Mouse (Mus musculus): ENCODE data around the gene Dab2ip. TPM values are rescaled to one million over a fixed set of nuclear protein-coding genes. Genes with fewer than 3 reads are reported as not detected.
A peak's percentile ranks its signal among the peaks of the same experiment; 100 is the strongest.

Dab2ip gene
- polyA plus RNA-seq, 1 experiment from 2014 or later: 47.9 TPM

DNA sequence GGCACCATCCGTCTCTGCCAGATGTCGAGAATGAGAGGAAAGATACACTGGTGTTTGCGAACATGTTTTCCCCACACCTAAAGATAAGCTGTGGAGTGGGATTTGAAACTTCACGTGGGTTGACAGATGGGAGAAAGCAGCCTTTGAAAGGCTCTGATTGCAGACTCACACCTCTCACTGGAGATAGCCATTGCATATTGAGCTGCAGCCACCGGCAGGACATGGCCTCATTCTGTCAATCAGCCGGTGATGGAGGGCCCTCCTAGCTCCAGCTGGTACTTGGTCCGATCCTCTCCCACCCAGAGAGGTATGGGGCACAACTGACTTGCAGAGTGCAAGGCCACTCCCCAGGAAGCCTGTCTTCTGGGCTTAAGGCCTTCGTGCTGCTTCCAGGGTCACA, 202.3 kb downstream of the Dab2ip start:
- Histone ChIP-seq H3K36me3 (no peaks in the 10 kb centered on the region), H3K4me2 (replicated peaks) (no peak overlapping the region), H3K27ac (replicated peaks) (0 out of 2 replicates have a peak overlapping the region, but pooled peaks have one; percentile 2), H3K9me3 (no peaks in the 10 kb centered on the region), H3K9ac (replicated peaks) (no peak overlapping the region), H3K27me3 (no peaks in the 10 kb centered on the region), H3K4me1 (peaks cover 12% of the 10 kb centered on the region; the same call in 1 of the 2 replicates), H3K4me3 (no peak overlapping the region)
- 77% methylated on average over 8 of the region's 8 CpGs for WGBS
- no peak for ATAC-seq (ENCODE audit: low FRiP score, low read depth)

DNA sequence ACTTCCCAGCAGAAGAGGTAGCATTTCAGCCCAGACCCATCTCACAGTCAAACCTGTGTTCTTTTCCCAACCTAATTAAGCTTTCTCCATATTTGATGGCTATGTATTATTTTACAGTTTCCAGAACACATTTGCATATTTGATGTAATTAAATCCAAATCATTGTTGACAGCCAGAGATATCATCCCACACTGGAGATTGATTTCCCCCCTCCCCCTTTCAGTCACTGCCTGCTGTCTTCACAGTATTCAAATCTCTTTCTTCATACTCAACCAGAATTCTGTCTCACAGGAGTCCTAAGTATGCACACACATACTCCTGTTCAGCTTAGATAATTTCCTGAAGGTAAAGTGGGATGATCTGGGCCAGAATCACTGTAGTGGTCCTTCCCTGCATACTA, 202.8 kb downstream of the Dab2ip start:
- no peak overlapping the region for H3K4me2 ChIP-seq (replicated peaks)
- H3K36me3 ChIP-seq: no peaks in the 10 kb centered on the region
- no peak overlapping the region for H3K27ac ChIP-seq (replicated peaks)
- H3K4me1 ChIP-seq: peaks cover 12% of the 10 kb centered on the region; the same call in 1 of the 2 replicates
- H3K9me3 ChIP-seq: no peaks in the 10 kb centered on the region
- no peak for ATAC-seq (ENCODE audit: low FRiP score, low read depth)
- H3K9ac ChIP-seq (replicated peaks): no peak overlapping the region
- H3K27me3 ChIP-seq: no peaks in the 10 kb centered on the region
- H3K4me3 ChIP-seq: no peak overlapping the region

DNA sequence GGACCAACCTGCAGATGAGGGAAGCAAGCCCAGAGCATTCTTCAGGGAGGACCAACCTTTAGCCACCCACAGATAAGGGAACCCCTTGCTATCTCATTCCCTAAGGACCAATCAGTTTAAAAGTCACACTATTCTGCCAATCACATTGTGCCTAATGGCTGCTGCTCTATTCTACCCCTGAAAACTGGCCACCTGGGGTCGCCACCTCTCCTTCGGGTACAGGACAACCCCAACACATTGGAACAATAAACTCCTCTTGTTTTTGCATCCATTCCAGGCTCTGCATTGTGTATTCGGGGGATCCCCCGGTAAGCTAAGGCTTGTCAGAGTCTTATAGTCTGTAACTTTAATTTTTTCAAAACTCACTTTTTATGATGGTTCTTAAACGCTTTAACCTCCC, 203.4 kb downstream of the Dab2ip start:
- 86% methylated on average over 5 of the region's 5 CpGs for WGBS
- Histone ChIP-seq H3K9ac (replicated peaks) (no peak overlapping the region), H3K27me3 (no peaks in the 10 kb centered on the region), H3K36me3 (no peaks in the 10 kb centered on the region), H3K9me3 (no peaks in the 10 kb centered on the region), H3K4me2 (replicated peaks) (no peak overlapping the region), H3K27ac (replicated peaks) (no peak overlapping the region), H3K4me3 (no peak overlapping the region), H3K4me1 (peaks cover 12% of the 10 kb centered on the region; the same call in 1 of the 2 replicates)
- no peak for ATAC-seq (ENCODE audit: low FRiP score, low read depth)

DNA sequence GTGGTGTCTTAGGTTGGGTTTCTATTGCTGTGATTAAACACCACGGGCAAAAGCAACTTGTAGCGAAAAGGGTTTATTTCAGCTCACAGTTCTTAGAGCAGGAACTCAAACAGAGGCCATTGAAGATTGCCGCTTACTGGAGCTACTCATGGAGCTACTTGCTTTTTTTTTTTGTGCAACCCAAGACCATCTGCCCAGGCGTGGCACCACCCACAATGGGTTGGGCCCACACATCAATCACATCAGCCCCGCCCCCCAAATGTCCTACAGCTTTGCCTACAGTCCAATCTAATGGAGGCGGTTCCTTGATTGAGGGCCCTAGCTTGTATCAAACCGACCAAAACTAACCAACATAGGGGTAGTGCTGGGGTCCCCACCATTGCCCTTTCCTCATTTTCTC, 205.8 kb downstream of the Dab2ip start:
- 93% methylated on average over 7 of the region's 7 CpGs for WGBS
- no peak overlapping the region for H3K4me3 ChIP-seq
- ATAC-seq (ENCODE audit: low FRiP score, low read depth): no peak
- 0 out of 2 replicates have a peak, but pooled peaks cover 9% of the 10 kb centered on the region for H3K27me3 ChIP-seq
- H3K36me3 ChIP-seq: no peaks in the 10 kb centered on the region
- H3K9me3 ChIP-seq: no peaks in the 10 kb centered on the region
- H3K27ac ChIP-seq (replicated peaks): no peak overlapping the region
- no peak overlapping the region for H3K4me2 ChIP-seq (replicated peaks)
- no peak overlapping the region for H3K9ac ChIP-seq (replicated peaks)
- H3K4me1 ChIP-seq: peaks cover 16% of the 10 kb centered on the region

DNA sequence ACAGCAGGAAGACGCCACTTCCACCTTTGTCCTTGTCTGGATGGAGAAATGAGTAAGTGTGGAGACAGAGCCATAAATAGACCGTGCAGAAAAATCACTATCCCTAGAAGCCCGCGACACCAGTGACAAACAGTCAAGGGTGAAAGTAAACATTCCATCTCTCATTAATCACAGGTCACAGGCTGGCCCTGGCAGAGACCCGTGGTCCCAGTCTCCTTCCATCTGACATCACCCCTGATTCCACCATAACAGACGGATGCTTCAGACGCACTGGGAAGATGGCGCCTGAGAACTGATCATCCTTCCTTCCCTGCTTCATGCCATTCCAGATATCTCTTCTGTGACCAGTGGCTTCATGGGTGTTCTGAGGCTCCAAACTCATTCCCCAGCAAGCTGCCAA, 206.3 kb downstream of the Dab2ip start:
- Histone ChIP-seq H3K36me3 (no peaks in the 10 kb centered on the region), H3K9me3 (no peaks in the 10 kb centered on the region), H3K9ac (replicated peaks) (no peak overlapping the region), H3K4me1 (peaks cover 16% of the 10 kb centered on the region), H3K4me3 (no peak overlapping the region), H3K27ac (replicated peaks) (no peak overlapping the region), H3K4me2 (replicated peaks) (no peak overlapping the region), H3K27me3 (0 out of 2 replicates have a peak, but pooled peaks cover 10% of the 10 kb centered on the region)
- WGBS: 91% methylated on average over 8 of the region's 8 CpGs
- no peak for ATAC-seq (ENCODE audit: low FRiP score, low read depth)

DNA sequence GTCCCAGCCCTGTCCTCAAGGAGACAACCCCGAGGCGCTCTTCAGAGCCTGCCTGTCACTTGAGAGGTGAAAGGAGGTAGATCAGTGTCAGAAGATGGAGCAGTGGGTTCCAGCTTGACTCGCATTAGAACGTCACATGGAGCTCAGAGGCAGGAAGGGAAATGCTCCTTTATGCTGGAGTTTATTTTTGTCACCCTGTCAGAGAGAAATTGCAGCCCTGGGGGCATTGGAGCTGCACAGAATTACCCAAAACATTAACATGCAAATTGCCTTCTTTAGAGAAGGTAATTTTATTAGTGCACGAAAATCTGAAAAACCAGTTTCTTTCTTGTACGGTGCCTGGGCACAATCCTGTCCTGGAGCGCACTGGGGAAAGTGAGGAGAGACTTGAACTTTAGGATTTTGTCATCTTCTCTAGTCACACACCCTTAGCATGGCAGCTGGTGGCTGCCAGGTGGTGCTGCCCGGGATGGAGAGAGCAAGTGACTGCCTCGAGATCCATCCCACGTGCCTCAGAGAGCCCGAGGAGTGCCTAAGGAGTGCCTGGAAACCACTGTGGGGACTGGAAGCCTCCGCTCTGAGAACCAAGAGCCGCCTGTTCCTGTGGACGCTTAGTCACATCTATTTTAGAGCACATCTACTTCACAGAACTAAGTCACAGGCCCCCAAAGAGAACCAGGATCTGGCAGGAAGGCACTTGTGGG, 209.9 kb downstream of the Dab2ip start:
- Histone ChIP-seq H3K27ac (replicated peaks) (no peak overlapping the region), H3K9ac (replicated peaks) (no peak overlapping the region), H3K4me3 (no peak overlapping the region), H3K4me1 (peaks cover 4% of the 10 kb centered on the region), H3K9me3 (no peaks in the 10 kb centered on the region), H3K27me3 (0 out of 2 replicates have a peak, but pooled peaks cover 10% of the 10 kb centered on the region), H3K4me2 (replicated peaks) (no peak overlapping the region), H3K36me3 (no peaks in the 10 kb centered on the region)
- 46% methylated on average over 14 of the region's 14 CpGs for WGBS
- no peak for ATAC-seq (ENCODE audit: low FRiP score, low read depth)

DNA sequence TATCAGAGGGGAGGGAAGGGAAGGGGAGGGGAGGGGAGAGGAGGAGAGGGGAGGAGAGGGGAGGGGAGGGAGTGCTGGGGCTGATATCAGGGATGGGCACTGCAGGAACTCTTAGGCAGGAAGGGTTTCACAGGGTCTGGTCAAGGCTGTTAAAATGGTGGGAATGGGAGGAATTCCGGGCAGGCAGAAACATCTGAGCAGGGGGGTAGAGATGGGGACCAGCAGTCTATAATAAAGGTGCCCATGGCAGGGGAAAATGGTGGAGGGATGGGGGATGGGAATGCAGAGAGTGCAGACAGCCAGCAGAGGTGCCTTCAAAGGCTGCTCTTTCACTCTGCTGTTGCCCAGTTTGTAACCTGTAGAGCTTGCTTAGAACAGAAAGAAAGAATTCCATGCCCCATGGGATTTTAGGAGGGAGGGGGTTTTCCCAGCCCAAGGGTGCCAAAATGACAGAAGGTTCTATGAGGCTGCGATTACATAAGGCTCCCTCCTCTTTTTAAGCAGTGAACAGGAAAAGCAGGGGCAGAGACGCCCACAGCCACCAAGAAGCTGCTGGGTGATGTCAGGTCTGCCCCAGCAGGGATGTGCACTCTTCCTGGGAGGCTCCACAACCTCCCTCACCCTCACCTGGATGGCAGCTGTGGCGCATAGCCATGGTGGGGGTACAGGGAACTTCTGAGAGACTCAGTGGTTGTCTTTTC, 210.6 kb downstream of the Dab2ip start:
- H3K27ac ChIP-seq (replicated peaks): no peak overlapping the region
- H3K9ac ChIP-seq (replicated peaks): no peak overlapping the region
- ATAC-seq (ENCODE audit: low FRiP score, low read depth): no peak
- no peak overlapping the region for H3K4me3 ChIP-seq
- H3K36me3 ChIP-seq: no peaks in the 10 kb centered on the region
- no peaks in the 10 kb centered on the region for H3K9me3 ChIP-seq
- H3K27me3 ChIP-seq: 0 out of 2 replicates have a peak, but pooled peaks cover 10% of the 10 kb centered on the region
- 41% methylated on average over 4 of the region's 4 CpGs for WGBS
- H3K4me1 ChIP-seq: peaks cover 4% of the 10 kb centered on the region
- no peak overlapping the region for H3K4me2 ChIP-seq (replicated peaks)

DNA sequence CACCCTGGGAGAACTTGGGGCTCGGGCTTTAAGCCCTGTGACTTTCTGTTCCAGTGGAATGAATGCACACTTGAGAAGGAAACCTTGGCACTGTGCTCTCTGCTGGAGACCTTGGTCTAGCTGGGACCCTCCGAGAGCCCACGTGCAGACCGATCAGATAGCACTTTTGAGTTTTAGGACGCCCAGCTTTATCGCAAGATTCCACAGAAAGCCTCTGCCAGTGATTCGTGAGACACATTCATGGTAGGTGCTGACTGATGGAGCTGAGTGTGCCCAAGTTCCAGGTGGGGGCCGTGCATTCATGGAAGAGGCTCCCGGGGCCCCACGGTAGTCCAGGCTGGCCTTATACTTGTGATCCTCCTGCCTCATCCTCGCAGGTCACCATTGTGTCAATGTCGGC, 211.3 kb downstream of the Dab2ip start:
- 84% methylated on average over 12 of the region's 12 CpGs for WGBS
- H3K4me1 ChIP-seq: peaks cover 4% of the 10 kb centered on the region
- no peak overlapping the region for H3K9ac ChIP-seq (replicated peaks)

DNA sequence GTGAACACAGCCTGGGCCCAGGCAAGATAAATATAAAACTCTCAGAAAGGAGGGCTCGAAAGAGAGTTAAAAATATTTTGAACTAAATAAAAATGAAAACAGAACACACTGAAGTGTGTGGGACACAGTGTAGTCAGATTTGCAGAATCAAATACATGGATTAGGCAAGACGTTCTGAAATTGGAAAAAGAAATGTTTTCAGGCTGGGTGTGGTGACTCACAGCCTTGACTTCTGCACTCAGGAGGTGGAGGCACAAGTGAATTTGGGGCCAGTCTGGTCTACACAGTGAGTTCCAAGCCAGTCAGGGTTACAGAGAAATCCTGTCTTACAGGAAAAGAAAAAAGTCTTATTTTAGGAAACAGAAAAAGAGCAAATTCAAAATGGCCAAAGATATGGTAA, 212.5 kb downstream of the Dab2ip start:
- ATAC-seq (ENCODE audit: low FRiP score, low read depth): no peak
- Histone ChIP-seq H3K27me3 (0 out of 2 replicates have a peak, but pooled peaks cover 10% of the 10 kb centered on the region), H3K9ac (replicated peaks) (no peak overlapping the region), H3K4me1 (peaks cover 4% of the 10 kb centered on the region), H3K9me3 (no peaks in the 10 kb centered on the region), H3K36me3 (no peaks in the 10 kb centered on the region), H3K4me2 (replicated peaks) (no peak overlapping the region), H3K27ac (replicated peaks) (no peak overlapping the region), H3K4me3 (no peak overlapping the region)
- WGBS: 79% methylated on average over 2 of the region's 2 CpGs

More for the DNA sequence above, 211.3 kb downstream of the Dab2ip start:
- Histone ChIP-seq H3K4me2 (replicated peaks) (no peak overlapping the region), H3K27me3 (0 out of 2 replicates have a peak, but pooled peaks cover 10% of the 10 kb centered on the region), H3K27ac (replicated peaks) (no peak overlapping the region), H3K4me3 (no peak overlapping the region), H3K9me3 (no peaks in the 10 kb centered on the region), H3K36me3 (no peaks in the 10 kb centered on the region)
- no peak for ATAC-seq (ENCODE audit: low FRiP score, low read depth)

DNA sequence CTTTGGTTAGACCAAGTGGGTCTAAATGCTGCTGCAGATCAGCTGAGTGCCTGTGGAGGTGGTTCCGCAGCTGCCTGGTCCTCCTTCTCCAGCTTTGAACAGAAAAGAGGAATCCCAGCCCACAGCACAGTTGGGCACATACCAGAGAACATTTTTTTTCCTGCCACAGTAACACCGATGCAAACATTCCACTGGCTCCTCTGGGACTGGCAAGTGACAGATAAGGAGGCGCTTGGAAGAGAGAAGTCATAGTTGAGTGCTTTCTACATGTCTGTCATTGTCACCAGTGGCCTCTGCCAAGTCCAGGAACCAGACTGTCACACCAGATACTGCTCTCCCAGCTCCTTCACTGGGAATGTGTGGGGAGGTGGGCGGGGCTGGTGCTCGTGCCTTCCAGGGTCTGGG, 217.6 kb downstream of the Dab2ip start:
- no peak overlapping the region for H3K4me3 ChIP-seq
- no peak for ATAC-seq (ENCODE audit: low FRiP score, low read depth)
- no peak overlapping the region for H3K4me2 ChIP-seq (replicated peaks)
- H3K9ac ChIP-seq (replicated peaks): no peak overlapping the region
- WGBS: 66% methylated on average over 5 of the region's 5 CpGs
- no peaks in the 10 kb centered on the region for H3K4me1 ChIP-seq
- no peaks in the 10 kb centered on the region for H3K27me3 ChIP-seq
- no peaks in the 10 kb centered on the region for H3K36me3 ChIP-seq
- H3K27ac ChIP-seq (replicated peaks): no peak overlapping the region
- no peaks in the 10 kb centered on the region for H3K9me3 ChIP-seq

DNA sequence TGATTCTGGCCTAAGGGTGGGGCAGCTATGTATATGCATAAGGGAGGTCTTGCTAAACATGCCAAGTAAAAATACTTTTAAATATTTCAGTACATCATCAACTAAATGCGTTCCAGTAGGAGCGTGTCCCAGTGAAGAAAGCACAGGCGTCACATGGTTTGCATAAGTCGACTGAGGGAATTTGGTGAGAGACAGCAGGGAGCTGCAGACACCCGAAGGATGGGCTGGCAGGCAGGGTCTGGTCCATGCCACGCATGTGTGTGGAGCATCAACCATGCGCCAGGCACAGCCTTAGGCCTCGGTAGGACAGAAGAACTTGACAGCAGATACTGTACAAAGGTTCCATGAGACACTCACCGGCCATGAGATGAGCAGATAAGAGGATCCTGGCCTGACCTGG, 218.9 kb downstream of the Dab2ip start:
- H3K27ac ChIP-seq (replicated peaks): no peak overlapping the region
- 86% methylated on average over 9 of the region's 9 CpGs for WGBS
- no peak overlapping the region for H3K4me2 ChIP-seq (replicated peaks)
- no peak overlapping the region for H3K9ac ChIP-seq (replicated peaks)
- H3K9me3 ChIP-seq: no peaks in the 10 kb centered on the region
- no peaks in the 10 kb centered on the region for H3K36me3 ChIP-seq
- H3K4me1 ChIP-seq: peaks cover 3% of the 10 kb centered on the region; the same call in 1 of the 2 replicates
- no peaks in the 10 kb centered on the region for H3K27me3 ChIP-seq
- ATAC-seq (ENCODE audit: low FRiP score, low read depth): no peak
- no peak overlapping the region for H3K4me3 ChIP-seq

DNA sequence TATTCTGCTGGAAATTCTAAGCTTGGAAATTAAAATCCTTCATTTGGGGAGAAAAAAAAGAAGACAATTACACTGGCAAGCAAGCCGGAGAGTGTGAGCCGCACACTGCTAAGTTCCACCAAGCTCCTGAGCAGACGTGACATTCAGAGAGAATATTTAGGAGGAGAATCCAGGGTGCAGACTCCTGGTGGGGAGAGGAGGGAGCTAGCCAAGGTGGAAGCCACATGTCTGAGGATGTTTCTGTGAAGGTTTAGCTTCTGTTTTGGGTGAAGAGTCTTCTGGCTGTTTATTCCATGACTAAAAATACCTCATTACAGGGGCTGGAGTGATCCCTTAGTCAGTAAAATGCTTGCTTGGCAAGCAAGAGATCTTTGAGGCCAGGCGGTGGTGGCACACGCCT, 221.2 kb downstream of the Dab2ip start:
- Histone ChIP-seq H3K36me3 (no peaks in the 10 kb centered on the region), H3K4me1 (peaks cover 10% of the 10 kb centered on the region), H3K9ac (replicated peaks) (no peak overlapping the region), H3K27ac (replicated peaks) (no peak overlapping the region), H3K4me2 (replicated peaks) (no peak overlapping the region), H3K4me3 (no peak overlapping the region), H3K27me3 (0 out of 2 replicates have a peak, but pooled peaks cover 7% of the 10 kb centered on the region), H3K9me3 (no peaks in the 10 kb centered on the region)
- 91% methylated on average over 5 of the region's 5 CpGs for WGBS
- no peak for ATAC-seq (ENCODE audit: low FRiP score, low read depth)
